Comparison of ENCODE assay signal across 9 mouse cellular contexts in genomic region chr11:69123693-69124497, GRCm38 (mm10). TPM values are rescaled to one million over a fixed set of nuclear protein-coding genes. Genes with fewer than 3 reads are reported as not detected.
DNase-seq lines count a peak whose midpoint lies in the region; ATAC-seq and TF ChIP-seq lines count a peak whose summit lies in the region.
"Had no signal": no experiment of that assay in that cellular context is flagged by ENCODE, and none has a peak within 500 bp of the region (broad histone marks: within the 10 kb centered on the region; RNA-seq: fewer than 3 reads in every experiment).

No protein-coding gene starts in this region.

- peak overlapping the region; percentile 79 for H3K4me3 ChIP-seq in bone marrow macrophage, adult 2 months (ENCODE audit: insufficient read depth, low read length)
- peak overlapping the region; percentile 78 for H3K4me3 ChIP-seq in heart, embryonic 11.5 days (ENCODE audit: low read depth, low read length)
- peak overlapping the region; percentile 83 for H3K4me3 ChIP-seq in kidney, embryonic 15.5 days (replicated peaks)
- peak overlapping the region; percentile 82 for H3K4me3 ChIP-seq in limb, embryonic 15.5 days
- peak overlapping the region; percentile 67 for H3K4me3 ChIP-seq in midbrain, postnatal 0 days (ENCODE audit: low read depth, low read length)

- peaks cover 18% of the 10 kb centered on the region for H3K4me1 ChIP-seq in bone marrow macrophage, adult 2 months (ENCODE audit: control insufficient read depth, insufficient read depth, low read length)
- peaks cover 34% of the 10 kb centered on the region for H3K4me1 ChIP-seq in heart, embryonic 11.5 days (ENCODE audit: control insufficient read depth, insufficient read depth, low read length)
- H3K4me1 ChIP-seq in kidney, embryonic 15.5 days = peaks cover 50% of the 10 kb centered on the region
- peaks cover 47% of the 10 kb centered on the region for H3K4me1 ChIP-seq in limb, embryonic 15.5 days
- peaks cover 12% of the 10 kb centered on the region for H3K4me1 ChIP-seq in midbrain, postnatal 0 days (ENCODE audit: insufficient read depth, low read length)

- peak overlapping the region; percentile 82 for H3K4me2 ChIP-seq in heart, embryonic 11.5 days
- H3K4me2 ChIP-seq in kidney, embryonic 15.5 days = peak overlapping the region; percentile 94
- peak overlapping the region; percentile 97 for H3K4me2 ChIP-seq in limb, embryonic 15.5 days
- peak overlapping the region; percentile 98 for H3K4me2 ChIP-seq in midbrain, postnatal 0 days (ENCODE audit: low read depth, low read length, poor library complexity, severe bottlenecking)

- no peak for TF ChIP-seq POLR2A in bone marrow macrophage, adult 2 months (IDR thresholded peaks at IDR 0.05; ENCODE audit: borderline replicate concordance, low read depth, low read length)

- peaks cover 6% of the 10 kb centered on the region; the same call in 1 of the 2 replicates for H3K27me3 ChIP-seq in heart, embryonic 11.5 days (ENCODE audit: control insufficient read depth, insufficient read depth, low read length)
- H3K27me3 ChIP-seq in kidney, embryonic 15.5 days = peaks cover 9% of the 10 kb centered on the region; the same call in 1 of the 2 replicates
- peaks cover 2% of the 10 kb centered on the region; the same call in 1 of the 2 replicates for H3K27me3 ChIP-seq in limb, embryonic 15.5 days
- peaks cover 4% of the 10 kb centered on the region; the same call in 1 of the 2 replicates for H3K27me3 ChIP-seq in midbrain, postnatal 0 days (ENCODE audit: insufficient read depth, low read length)

- peak overlapping the region; percentile 59 for H3K9ac ChIP-seq in heart, embryonic 11.5 days (ENCODE audit: low read depth, low read length)
- H3K9ac ChIP-seq in kidney, embryonic 15.5 days = peak overlapping the region; percentile 55
- peak overlapping the region; percentile 36 for H3K9ac ChIP-seq in limb, embryonic 15.5 days
- H3K9ac ChIP-seq in midbrain, postnatal 0 days (replicated peaks; ENCODE audit: low read length, poor library complexity, severe bottlenecking) = peak overlapping the region; percentile 60; the same call in 1 of the 2 replicates

- H3K27ac ChIP-seq in bone marrow macrophage, adult 2 months (ENCODE audit: insufficient read depth, low read depth, low read length) = peak overlapping the region; percentile 64
- peak overlapping the region; percentile 62 for H3K27ac ChIP-seq in heart, embryonic 11.5 days (ENCODE audit: low read depth, low read length)
- peak overlapping the region; percentile 92 for H3K27ac ChIP-seq in kidney, embryonic 15.5 days
- H3K27ac ChIP-seq in limb, embryonic 15.5 days = peak overlapping the region; percentile 95
- peak overlapping the region; percentile 62 for H3K27ac ChIP-seq in midbrain, postnatal 0 days (ENCODE audit: low read depth, low read length)

- DNase-seq in B cell, adult 2 months = peak; percentile 87
- DNase-seq in midbrain, postnatal 0 days (ENCODE audit: low spot score) = peak; percentile 94
- DNase-seq in spleen, postnatal 10 days (ENCODE audit: low spot score in 2 of 2) = peak; percentile 81 to 85

- no peaks in the 10 kb centered on the region for H3K9me3 ChIP-seq in heart, embryonic 11.5 days (replicated peaks; ENCODE audit: control insufficient read depth, low read length)
- H3K9me3 ChIP-seq in kidney, embryonic 15.5 days (replicated peaks) = no peaks in the 10 kb centered on the region
- H3K9me3 ChIP-seq in limb, embryonic 15.5 days = no peaks in the 10 kb centered on the region
- no peaks in the 10 kb centered on the region for H3K9me3 ChIP-seq in midbrain, postnatal 0 days (ENCODE audit: low read length)

- peak; percentile 38 for ATAC-seq in erythroblast, adult 5-6 weeks (replicated peaks; ENCODE audit: low FRiP score, poor library complexity, severe bottlenecking)
- peak; percentile 69 for ATAC-seq in heart, embryonic 11.5 days (replicated peaks; ENCODE audit: insufficient number of reproducible peaks, low FRiP score, low TSS enrichment)
- ATAC-seq in kidney, embryonic 15.5 days (replicated peaks; ENCODE audit: low FRiP score) = peak; percentile 54
- peak; percentile 64 for ATAC-seq in limb, embryonic 15.5 days (ENCODE audit: insufficient number of reproducible peaks, low FRiP score, low TSS enrichment, low read depth)
- ATAC-seq in midbrain, postnatal 0 days (ENCODE audit: low FRiP score) = peak; percentile 65; the same call in 1 of the 2 replicates

- no peaks in the 10 kb centered on the region for H3K36me3 ChIP-seq in heart, embryonic 11.5 days (ENCODE audit: control insufficient read depth, insufficient read depth, low read length)
- no peaks in the 10 kb centered on the region for H3K36me3 ChIP-seq in kidney, embryonic 15.5 days
- H3K36me3 ChIP-seq in limb, embryonic 15.5 days = no peaks in the 10 kb centered on the region
- H3K36me3 ChIP-seq in midbrain, postnatal 0 days (ENCODE audit: insufficient read depth, low read length) = no peaks in the 10 kb centered on the region

- TF ChIP-seq CTCF in bone marrow macrophage, adult 2 months (IDR thresholded peaks at IDR 0.05; ENCODE audit: low read depth, low read length) = no peak
- TF ChIP-seq CTCF in midbrain, postnatal 0 days (IDR thresholded peaks at IDR 0.05) = no peak

- under 1% methylated on average over 31 of the region's 31 CpGs for WGBS in heart, embryonic 11.5 days (ENCODE audit: insufficient replicate concordance)
- under 1% methylated on average over 31 of the region's 31 CpGs for WGBS in kidney, embryonic 15.5 days
- under 1% methylated on average over 31 of the region's 31 CpGs for WGBS in limb, embryonic 15.5 days
- WGBS in midbrain, postnatal 0 days = under 1% methylated on average over 31 of the region's 31 CpGs

RNA-seq across cellular contexts. Expression of gene 9130213A22Rik, which starts 1.5 kb away (rescaled TPM):
- 0.35 TPM in 1 of 2 replicates, not detected in the other for polyA plus RNA-seq in bone marrow macrophage, adult 2 months (2012; ENCODE audit: insufficient read depth, insufficient read length, missing spikeins)
- not detected in 2 replicates for total RNA-seq in erythroblast, adult 5-6 weeks (2015; ENCODE audit: low replicate concordance)
- total RNA-seq in erythroblast, adult 5-6 weeks (2017; ENCODE audit: low replicate concordance) = not detected in 2 replicates
- polyA plus RNA-seq in heart, embryonic 11.5 days (2014; fragmentation: Nextera tagmentation; extraction: Ambion mirVana) = 0.32 and 0.49 TPM in 2 replicates
- polyA plus RNA-seq in kidney, embryonic 15.5 days (2015; fragmentation: Nextera tagmentation; extraction: Ambion mirVana) = 0.27 and 0.51 TPM in 2 replicates
- 0.40 and 0.49 TPM in 2 replicates for polyA plus RNA-seq in limb, embryonic 15.5 days (2015; fragmentation: Nextera tagmentation; extraction: Ambion mirVana)
- total RNA-seq in midbrain, postnatal 0 days (2014; rRNA removed) = 1.0 and 1.6 TPM in 2 replicates
- polyA plus RNA-seq in midbrain, postnatal 0 days (2015; fragmentation: Nextera tagmentation; extraction: Ambion mirVana) = 1.2 and 1.4 TPM in 2 replicates

RNA-seq across cellular contexts. Expression of gene Aloxe3, which starts 1.8 kb away (rescaled TPM):
- not detected in 2 replicates for polyA plus RNA-seq in bone marrow macrophage, adult 2 months (2012; ENCODE audit: insufficient read depth, insufficient read length, missing spikeins)
- not detected in 2 replicates for total RNA-seq in erythroblast, adult 5-6 weeks (2015; ENCODE audit: low replicate concordance)
- total RNA-seq in erythroblast, adult 5-6 weeks (2017; ENCODE audit: low replicate concordance) = 0.51 TPM in 1 of 2 replicates, not detected in the other
- 0.37 and 0.39 TPM in 2 replicates for polyA plus RNA-seq in heart, embryonic 11.5 days (2014; fragmentation: Nextera tagmentation; extraction: Ambion mirVana)
- 0.60 and 1.3 TPM in 2 replicates for polyA plus RNA-seq in kidney, embryonic 15.5 days (2015; fragmentation: Nextera tagmentation; extraction: Ambion mirVana)
- 11.7 and 14.9 TPM in 2 replicates for polyA plus RNA-seq in limb, embryonic 15.5 days (2015; fragmentation: Nextera tagmentation; extraction: Ambion mirVana)
- total RNA-seq in midbrain, postnatal 0 days (2014; rRNA removed) = 16.3 and 19.4 TPM in 2 replicates
- 17.8 and 21.4 TPM in 2 replicates for polyA plus RNA-seq in midbrain, postnatal 0 days (2015; fragmentation: Nextera tagmentation; extraction: Ambion mirVana)

RNA-seq across cellular contexts. Expression of gene Hes7, which starts 3.7 kb away (rescaled TPM):
- 0.71 and 0.88 TPM in 2 replicates for polyA plus RNA-seq in bone marrow macrophage, adult 2 months (2012; ENCODE audit: insufficient read depth, insufficient read length, missing spikeins)
- total RNA-seq in erythroblast, adult 5-6 weeks (2015; ENCODE audit: low replicate concordance) = not detected in 2 replicates
- total RNA-seq in erythroblast, adult 5-6 weeks (2017; ENCODE audit: low replicate concordance) = not detected in 2 replicates
- polyA plus RNA-seq in heart, embryonic 11.5 days (2014; fragmentation: Nextera tagmentation; extraction: Ambion mirVana) = 0.35 and 0.64 TPM in 2 replicates
- 0.42 and 0.46 TPM in 2 replicates for polyA plus RNA-seq in kidney, embryonic 15.5 days (2015; fragmentation: Nextera tagmentation; extraction: Ambion mirVana)
- polyA plus RNA-seq in limb, embryonic 15.5 days (2015; fragmentation: Nextera tagmentation; extraction: Ambion mirVana) = 0.58 and 0.68 TPM in 2 replicates
- 1.2 and 2.1 TPM in 2 replicates for total RNA-seq in midbrain, postnatal 0 days (2014; rRNA removed)
- polyA plus RNA-seq in midbrain, postnatal 0 days (2015; fragmentation: Nextera tagmentation; extraction: Ambion mirVana) = 1.7 and 2.0 TPM in 2 replicates

RNA-seq across cellular contexts. Expression of gene Per1, which starts 28.9 kb away (rescaled TPM):
- 24.7 and 35.9 TPM in 2 replicates for polyA plus RNA-seq in bone marrow macrophage, adult 2 months (2012; ENCODE audit: insufficient read depth, insufficient read length, missing spikeins)
- 2.3 and 3.1 TPM in 2 replicates for total RNA-seq in erythroblast, adult 5-6 weeks (2015; ENCODE audit: low replicate concordance)
- 1.7 and 1.9 TPM in 2 replicates for total RNA-seq in erythroblast, adult 5-6 weeks (2017; ENCODE audit: low replicate concordance)
- 6.2 and 6.3 TPM in 2 replicates for polyA plus RNA-seq in heart, embryonic 11.5 days (2014; fragmentation: Nextera tagmentation; extraction: Ambion mirVana)
- 12.1 and 13.7 TPM in 2 replicates for polyA plus RNA-seq in kidney, embryonic 15.5 days (2015; fragmentation: Nextera tagmentation; extraction: Ambion mirVana)
- 24.3 and 28.9 TPM in 2 replicates for polyA plus RNA-seq in limb, embryonic 15.5 days (2015; fragmentation: Nextera tagmentation; extraction: Ambion mirVana)
- 28.5 and 47.1 TPM in 2 replicates for total RNA-seq in midbrain, postnatal 0 days (2014; rRNA removed)
- polyA plus RNA-seq in midbrain, postnatal 0 days (2015; fragmentation: Nextera tagmentation; extraction: Ambion mirVana) = 11.8 and 15.4 TPM in 2 replicates

RNA-seq across cellular contexts. Expression of gene Alox12b, which starts 32.9 kb away (rescaled TPM):
- not detected in 2 replicates for polyA plus RNA-seq in bone marrow macrophage, adult 2 months (2012; ENCODE audit: insufficient read depth, insufficient read length, missing spikeins)
- total RNA-seq in erythroblast, adult 5-6 weeks (2015; ENCODE audit: low replicate concordance) = not detected in 2 replicates
- not detected in 2 replicates for total RNA-seq in erythroblast, adult 5-6 weeks (2017; ENCODE audit: low replicate concordance)
- polyA plus RNA-seq in heart, embryonic 11.5 days (2014; fragmentation: Nextera tagmentation; extraction: Ambion mirVana) = not detected in 2 replicates
- 0.08 and 0.42 TPM in 2 replicates for polyA plus RNA-seq in kidney, embryonic 15.5 days (2015; fragmentation: Nextera tagmentation; extraction: Ambion mirVana)
- 53.5 and 60.5 TPM in 2 replicates for polyA plus RNA-seq in limb, embryonic 15.5 days (2015; fragmentation: Nextera tagmentation; extraction: Ambion mirVana)
- 1.0 and 1.5 TPM in 2 replicates for total RNA-seq in midbrain, postnatal 0 days (2014; rRNA removed)
- polyA plus RNA-seq in midbrain, postnatal 0 days (2015; fragmentation: Nextera tagmentation; extraction: Ambion mirVana) = 0.67 and 0.91 TPM in 2 replicates
- total RNA-seq: adrenal gland, postnatal 4 days had no signal

Comparison
In these comparisons a context has a peak if more than half of its experiments do, and no peak if none do; other contexts are left out.
1. Peak in every context shown above with its lines: DNase-seq, ATAC-seq, H3K4me3 ChIP-seq and H3K27ac ChIP-seq.